ENCODE assay signal across 10 mouse cellular contexts in the genomic region with DNA sequence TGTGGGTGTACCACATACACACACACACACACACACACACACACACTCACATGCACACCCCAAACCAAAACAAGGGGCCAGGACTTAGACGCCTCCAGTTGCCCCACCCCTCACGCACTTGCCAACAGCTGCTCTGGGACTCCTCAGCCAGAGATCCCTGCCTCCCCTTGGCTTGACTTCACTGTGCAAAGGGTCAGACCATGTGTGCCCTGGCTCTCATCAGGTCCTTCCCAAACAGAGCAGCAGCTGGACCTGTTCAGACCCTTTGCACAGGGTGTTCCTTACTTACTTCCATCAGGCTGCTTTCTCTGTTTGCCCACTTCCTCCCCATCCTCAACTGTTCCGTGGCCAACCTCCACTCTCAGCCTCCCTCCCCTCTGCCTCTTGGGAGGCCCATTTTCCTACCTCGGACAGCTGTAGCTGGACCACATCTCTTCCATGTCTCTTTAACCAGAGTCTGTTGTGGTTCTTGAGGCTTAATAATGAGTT. TPM values are rescaled to one million over a fixed set of nuclear protein-coding genes. Genes with fewer than 3 reads are reported as not detected.
DNase-seq lines count a peak whose midpoint lies in the region; ATAC-seq lines count a peak whose summit lies in the region.
"Had no signal": no experiment of that assay in that cellular context is flagged by ENCODE, and none has a peak within 500 bp of the region (broad histone marks: within the 10 kb centered on the region; RNA-seq: fewer than 3 reads in every experiment).

No protein-coding gene starts in this region.

- no peak overlapping the region for H3K4me3 ChIP-seq in lung, embryonic 15.5 days
- H3K4me3 ChIP-seq: liver, embryonic 15.5 days had no signal

- no peaks in the 10 kb centered on the region for H3K9me3 ChIP-seq in lung, embryonic 15.5 days
- H3K9me3 ChIP-seq: liver, embryonic 15.5 days had no signal

- no peaks in the 10 kb centered on the region for H3K36me3 ChIP-seq in lung, embryonic 15.5 days
- H3K36me3 ChIP-seq: liver, embryonic 15.5 days had no signal

- no peak overlapping the region for H3K9ac ChIP-seq in lung, embryonic 15.5 days
- H3K9ac ChIP-seq: liver, embryonic 15.5 days had no signal

- no peak overlapping the region for H3K27ac ChIP-seq in lung, embryonic 15.5 days
- H3K27ac ChIP-seq: liver, embryonic 15.5 days had no signal

- H3K4me1 ChIP-seq in lung, embryonic 15.5 days: peaks cover 13% of the 10 kb centered on the region; the same call in 1 of the 2 replicates
- H3K4me1 ChIP-seq: liver, embryonic 15.5 days had no signal

- intact Hi-C loops in left cerebral cortex, postnatal 36 days (cut with DNase I): no loop called here

- DNase-seq in kidney, postnatal 10 days: peak; percentile 67
- no peak for DNase-seq in kidney, postnatal 36 days
- DNase-seq in gastrocnemius, postnatal 10 days: peak; percentile 72
- peak; percentile 85 for DNase-seq in testis, postnatal 10 days (ENCODE audit: low spot score)
- DNase-seq in left cerebral cortex, postnatal 36 days (ENCODE audit: low spot score in 2 of 2): no peak
- DNase-seq in frontal cortex, adult 2 months (ENCODE audit: extremely low spot score in 1 of 2, low spot score in 1 of 2): no peak
- DNase-seq in thymus, postnatal 25 days: no peak

- H3K4me2 ChIP-seq in lung, embryonic 15.5 days: no peak overlapping the region
- H3K4me2 ChIP-seq: liver, embryonic 15.5 days had no signal

- WGBS in lung, embryonic 15.5 days: 53% methylated on average over 4 of the region's 4 CpGs

- no peaks in the 10 kb centered on the region for H3K27me3 ChIP-seq in lung, embryonic 15.5 days
- H3K27me3 ChIP-seq: liver, embryonic 15.5 days had no signal

- ATAC-seq in lung, embryonic 15.5 days (ENCODE audit: borderline replicate concordance, extremely low read depth, low FRiP score, low TSS enrichment): peak; percentile 43; the same call in 1 of the 2 replicates

RNA-seq across cellular contexts. Expression of gene Acox3, which starts 42.0 kb away (rescaled TPM):
- total RNA-seq in gastrocnemius, postnatal 10 days (2021): 10 to 100 TPM; 11.1 to 14.5 TPM
- polyA plus RNA-seq in lung, embryonic 15.5 days (2015; fragmentation: Nextera tagmentation; extraction: Ambion mirVana): 11.1 and 13.5 TPM in 2 replicates
- 10 to 100 TPM; 31.0 to 36.5 TPM for total RNA-seq in left cerebral cortex, postnatal 36 days (2021)
- polyA plus RNA-seq in frontal cortex, adult 2 months (2012; rRNA removed): 28.0 and 29.4 TPM in 2 replicates

RNA-seq across cellular contexts. Expression of gene Trmt44, which starts 49.9 kb away (rescaled TPM):
- 1 to 10 TPM; 2.0 to 3.9 TPM for total RNA-seq in gastrocnemius, postnatal 10 days (2021)
- 8.0 and 8.5 TPM in 2 replicates for polyA plus RNA-seq in lung, embryonic 15.5 days (2015; fragmentation: Nextera tagmentation; extraction: Ambion mirVana)
- 10 to 100 TPM in 1 of 2 experiments, 1 to 10 TPM in 1; 6.3 to 11.2 TPM for total RNA-seq in left cerebral cortex, postnatal 36 days (2021)
- 5.5 and 6.8 TPM in 2 replicates for polyA plus RNA-seq in frontal cortex, adult 2 months (2012; rRNA removed)

RNA-seq across cellular contexts. Expression of gene Htra3, which starts 54.8 kb away (rescaled TPM):
- total RNA-seq in gastrocnemius, postnatal 10 days (2021): 10 to 100 TPM; 48.0 to 61.7 TPM
- 26.0 and 29.2 TPM in 2 replicates for polyA plus RNA-seq in lung, embryonic 15.5 days (2015; fragmentation: Nextera tagmentation; extraction: Ambion mirVana)
- 1 to 10 TPM; 7.7 to 9.6 TPM for total RNA-seq in left cerebral cortex, postnatal 36 days (2021)
- 5.1 and 6.2 TPM in 2 replicates for polyA plus RNA-seq in frontal cortex, adult 2 months (2012; rRNA removed)
- total RNA-seq: neutrophil, adult 5-6 weeks had no signal

Comparison
In these comparisons a context has a peak if more than half of its experiments do, and no peak if none do; other contexts are left out.
1. DNase-seq: peak in kidney, postnatal 10 days (single experiment), gastrocnemius, postnatal 10 days (single experiment) and testis, postnatal 10 days (single experiment); none in kidney, postnatal 36 days (0 of 2), left cerebral cortex, postnatal 36 days (0 of 2), frontal cortex, adult 2 months (0 of 2) and thymus, postnatal 25 days (single experiment).
2. RNA of gene Htra3, which starts 54.8 kb away (total RNA-seq): 48.0 to 61.7 TPM in gastrocnemius, postnatal 10 days; 7.7 to 9.6 TPM in left cerebral cortex, postnatal 36 days; every median in the first group is over 4 times any median in the second.